Mouse (Mus musculus): Measurements from ENCODE around the gene Erich6. TPM values are rescaled to one million over a fixed set of nuclear protein-coding genes. Genes with fewer than 3 reads are reported as not detected.

Gene Erich6
- not detected in 4 replicates for total RNA-seq (2023; ENCODE audit: inconsistent age)

DNA sequence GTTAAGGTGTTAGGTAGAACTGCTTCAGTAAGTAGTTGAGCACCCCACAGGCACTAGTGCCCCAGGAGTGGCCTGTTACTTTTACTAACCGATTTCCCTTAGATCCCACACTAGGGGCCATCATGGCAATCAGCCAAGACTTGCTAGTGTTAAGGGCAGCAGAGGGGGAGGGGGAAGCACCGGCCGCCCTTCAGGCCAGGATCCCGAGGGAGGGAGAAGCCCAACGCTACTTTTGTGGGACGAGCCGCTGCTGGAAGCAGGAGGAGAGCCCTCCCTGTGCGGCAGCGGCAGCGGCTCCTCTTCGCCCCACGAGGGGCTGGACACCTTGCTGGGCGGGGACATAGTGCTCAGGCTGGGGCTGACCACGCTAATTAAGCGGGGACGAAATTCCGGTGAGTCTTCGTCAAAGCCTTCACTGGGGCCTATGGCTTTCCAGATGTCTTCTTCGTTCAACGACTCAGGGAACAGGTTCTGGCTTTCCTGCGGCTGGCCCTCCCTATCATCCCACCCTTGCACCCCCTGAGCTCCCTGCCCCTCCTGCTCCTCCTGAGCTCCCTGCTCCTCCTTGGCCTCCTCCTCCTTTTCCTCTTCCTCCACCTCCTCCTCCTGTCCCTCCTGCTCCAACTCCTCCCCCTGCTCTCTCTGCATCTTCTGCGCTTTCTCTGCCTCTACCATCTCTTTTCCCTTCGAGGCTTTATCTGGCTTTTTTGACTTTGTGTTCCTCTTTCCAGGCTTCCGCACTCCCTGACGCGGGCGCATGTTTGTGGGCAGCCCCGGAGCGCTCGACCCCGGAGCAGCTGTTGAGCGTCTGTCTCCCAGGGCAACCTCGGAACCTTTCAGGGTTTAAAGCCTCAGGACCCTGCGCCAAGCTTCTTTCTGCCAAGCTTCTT is at the start of gene Erich6:
Erich6 (minus strand) TSS at position 802 of the 890 bp plus-strand sequence.

DNA sequence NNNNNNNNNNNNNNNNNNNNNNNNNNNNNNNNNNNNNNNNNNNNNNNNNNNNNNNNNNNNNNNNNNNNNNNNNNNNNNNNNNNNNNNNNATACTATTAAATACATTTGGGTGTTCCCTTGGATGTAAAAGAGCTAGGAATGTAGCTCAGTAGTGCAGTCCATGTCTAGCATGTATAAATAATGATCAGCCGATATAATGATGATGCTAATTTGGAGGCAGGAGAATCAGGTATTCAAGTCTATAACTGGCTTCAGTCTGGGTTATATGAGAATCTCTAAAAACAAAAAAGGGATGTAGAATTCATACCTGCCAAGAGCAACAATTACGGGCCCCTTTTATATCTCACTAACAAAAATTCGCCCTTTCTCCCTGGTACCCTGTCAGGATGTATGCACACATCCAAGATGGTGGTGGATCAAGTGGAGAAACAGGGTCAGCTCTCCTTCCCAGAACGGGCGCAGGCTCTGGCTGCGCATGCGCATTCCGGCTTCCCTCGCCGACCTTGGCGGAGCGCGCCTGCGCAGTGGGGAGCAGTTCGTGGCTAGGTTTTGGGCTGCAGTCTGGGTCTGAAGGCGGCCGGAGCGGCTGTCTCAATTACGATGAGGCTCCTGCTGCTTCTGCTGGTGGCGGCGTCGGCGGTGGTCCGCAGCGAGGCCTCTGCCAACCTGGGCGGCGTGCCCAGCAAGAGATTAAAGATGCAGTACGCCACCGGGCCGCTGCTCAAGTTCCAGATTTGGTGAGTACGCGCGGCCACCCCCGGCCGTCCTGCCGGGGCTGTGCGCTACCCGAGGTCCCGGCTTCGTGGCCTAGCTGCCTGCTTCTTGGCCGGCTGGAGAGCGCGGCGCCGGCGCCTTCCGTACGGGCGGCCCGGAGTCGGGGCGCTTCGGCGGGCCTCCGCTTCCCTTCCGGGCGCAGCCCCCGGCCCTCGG is 60.6 kb downstream of the Erich6 start, which contains the start of gene Selenot:
Selenot (plus strand) TSS at position 500 of the 930 bp plus-strand sequence.

Other genes starting within 250 kb of the Erich6 start
- gene Tsc22d2, start 222.5 kb downstream of the Erich6 start, total RNA-seq (2023; ENCODE audit: inconsistent age) = 71.6 to 74.3 TPM (median 72.8 TPM) in 4 replicates
- 52.0 to 61.9 TPM (median 61.5 TPM) in 4 replicates for gene Eif2a, start 111.4 kb downstream of the Erich6 start, total RNA-seq (2023; ENCODE audit: inconsistent age)
- gene Serp1, start 111.3 kb downstream of the Erich6 start, total RNA-seq (2023; ENCODE audit: inconsistent age) = 315 to 329 TPM (median 322 TPM) in 4 replicates
- gene Selenot, start 60.6 kb downstream of the Erich6 start, total RNA-seq (2023; ENCODE audit: inconsistent age) = 133 to 141 TPM (median 136 TPM) in 4 replicates
- 109 to 113 TPM (median 111 TPM) in 4 replicates for gene Siah2, start 55.2 kb upstream of the Erich6 start, total RNA-seq (2023; ENCODE audit: inconsistent age)
- not detected in 4 replicates for gene Mindy4b-ps, start 185.1 kb upstream of the Erich6 start, total RNA-seq (2023; ENCODE audit: inconsistent age)
- not detected in 4 replicates for gene Clrn1, start 248.1 kb upstream of the Erich6 start, total RNA-seq (2023; ENCODE audit: inconsistent age)